Comparison of ENCODE assay signal across 8 mouse cellular contexts in the genomic region with DNA sequence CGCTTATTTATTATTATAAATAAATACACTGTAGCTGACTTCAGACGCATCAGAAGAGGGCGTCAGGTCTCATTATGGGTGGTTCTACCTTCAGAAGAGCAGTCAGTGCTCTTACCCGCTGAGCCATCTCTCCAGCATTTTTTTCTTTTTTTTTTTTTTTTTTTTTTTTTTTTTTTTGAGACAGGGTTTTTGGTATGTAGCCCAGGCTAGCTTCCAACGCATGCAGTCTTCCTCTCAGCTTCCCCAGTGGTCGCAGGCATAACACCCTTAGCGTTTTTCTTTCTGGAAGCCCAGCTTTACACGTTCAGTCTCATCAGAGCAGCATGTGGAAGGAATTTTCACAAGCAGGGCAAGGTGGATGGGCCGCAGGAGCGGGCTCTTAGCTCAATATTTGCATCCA. TPM values are rescaled to one million over a fixed set of nuclear protein-coding genes. Genes with fewer than 3 reads are reported as not detected.
DNase-seq lines count a peak whose midpoint lies in the region; ATAC-seq and TF ChIP-seq lines count a peak whose summit lies in the region.

No protein-coding gene starts in this region.

- no peak overlapping the region for H3K9ac ChIP-seq in liver, embryonic 15.5 days

- H3K4me3 ChIP-seq in gastrocnemius, adult 2 months: peak overlapping the region; percentile 87
- peak overlapping the region; percentile 84 for H3K4me3 ChIP-seq in testis, adult 2 months (ENCODE audit: control insufficient read depth, low read depth, low read length)
- peak overlapping the region; percentile 65; the same call in 1 of the 2 replicates for H3K4me3 ChIP-seq in liver, embryonic 15.5 days (replicated peaks)

- H3K27ac ChIP-seq in gastrocnemius, adult 2 months: no peak overlapping the region
- H3K27ac ChIP-seq in testis, adult 2 months (ENCODE audit: control insufficient read depth, insufficient read depth, low read depth, low read length): no peak overlapping the region
- H3K27ac ChIP-seq in liver, embryonic 15.5 days (replicated peaks): no peak overlapping the region

- H3K27me3 ChIP-seq in testis, adult 2 months (ENCODE audit: control insufficient read depth, insufficient read depth, low read length): no peaks in the 10 kb centered on the region; the same call in 1 of the 2 replicates
- peaks cover 47% of the 10 kb centered on the region for H3K27me3 ChIP-seq in liver, embryonic 15.5 days

- H3K4me2 ChIP-seq in liver, embryonic 15.5 days: peak overlapping the region; percentile 75

- H3K9me3 ChIP-seq in liver, embryonic 15.5 days (replicated peaks): no peaks in the 10 kb centered on the region

- H3K4me1 ChIP-seq in testis, adult 2 months (ENCODE audit: control insufficient read depth, insufficient read depth, low read length): peaks cover 24% of the 10 kb centered on the region
- peaks cover 33% of the 10 kb centered on the region for H3K4me1 ChIP-seq in liver, embryonic 15.5 days (replicated peaks)

- no peak for DNase-seq in gastrocnemius, adult 2 months
- no peak for DNase-seq in gastrocnemius, postnatal 4 days (ENCODE audit: low spot score in 2 of 2)
- no peak for DNase-seq in testis, postnatal 10 days (ENCODE audit: low spot score)
- DNase-seq in right cerebral cortex, postnatal 10 days (ENCODE audit: low spot score in 2 of 2): no peak
- no peak for DNase-seq in left cerebral cortex, adult 9 months (ENCODE audit: low spot score in 2 of 2)

- TF ChIP-seq CTCF in gastrocnemius, adult 2 months (IDR thresholded peaks at IDR 0.05): no peak
- TF ChIP-seq CTCF in testis, adult 2 months (IDR thresholded peaks at IDR 0.05; ENCODE audit: control insufficient read depth, insufficient read depth, insufficient replicate concordance, low read depth, low read length): no peak

- no peak for TF ChIP-seq POLR2A in testis, adult 2 months (IDR thresholded peaks at IDR 0.05; ENCODE audit: control insufficient read depth, low read depth, low read length)

- intact Hi-C loops in gastrocnemius, adult 2 months (cut with DNase I): no loop called here

- ATAC-seq in liver, embryonic 15.5 days (ENCODE audit: insufficient read depth): no peak
- ATAC-seq in granulocyte monocyte progenitor cell, adult 5-6 weeks (replicated peaks; ENCODE audit: poor library complexity, severe bottlenecking): no peak

- H3K36me3 ChIP-seq in testis, adult 2 months (ENCODE audit: control insufficient read depth, insufficient read depth, low read length): no peaks in the 10 kb centered on the region; the same call in 1 of the 2 replicates
- H3K36me3 ChIP-seq in liver, embryonic 15.5 days (replicated peaks): peaks cover 9% of the 10 kb centered on the region; the same call in 1 of the 2 replicates

- WGBS in liver, embryonic 15.5 days (ENCODE audit: insufficient replicate concordance): 31% methylated on average over 10 of the region's 10 CpGs

RNA-seq across cellular contexts. Expression of a gene that starts 0.5 kb away (rescaled TPM):
- 1 to 10 TPM; 3.7 to 4.2 TPM for total RNA-seq in gastrocnemius, adult 2 months (2021)
- total RNA-seq in gastrocnemius, postnatal 4 days (2021): 10 to 100 TPM; 10.7 to 13.0 TPM
- polyA plus RNA-seq in testis, adult 2 months (2012; rRNA removed): 54.7 and 55.3 TPM in 2 replicates
- polyA plus RNA-seq in liver, embryonic 15.5 days (2015; fragmentation: Nextera tagmentation; extraction: Ambion mirVana): 3.3 and 3.8 TPM in 2 replicates
- total RNA-seq in granulocyte monocyte progenitor cell, adult 5-6 weeks (2014; fragmentation: Nextera tagmentation): 6.5 and 7.5 TPM in 2 replicates
- 12.1 and 13.6 TPM in 2 replicates for total RNA-seq in granulocyte monocyte progenitor cell, adult 5-6 weeks (2017)

RNA-seq across cellular contexts. Expression of a gene that starts 2.9 kb away (rescaled TPM):
- total RNA-seq in gastrocnemius, adult 2 months (2021): not detected
- total RNA-seq in gastrocnemius, postnatal 4 days (2021): under 1 TPM; 0.44 to 0.57 TPM
- 51.9 and 52.5 TPM in 2 replicates for polyA plus RNA-seq in testis, adult 2 months (2012; rRNA removed)
- 0.24 TPM in 2 replicates for polyA plus RNA-seq in liver, embryonic 15.5 days (2015; fragmentation: Nextera tagmentation; extraction: Ambion mirVana)
- total RNA-seq in granulocyte monocyte progenitor cell, adult 5-6 weeks (2014; fragmentation: Nextera tagmentation): not detected in 2 replicates
- total RNA-seq in granulocyte monocyte progenitor cell, adult 5-6 weeks (2017): not detected in 2 replicates

RNA-seq across cellular contexts. Expression of a gene that starts 40.5 kb away (rescaled TPM):
- total RNA-seq in gastrocnemius, adult 2 months (2021): 10 to 100 TPM; 37.5 to 44.5 TPM
- 10 to 100 TPM; 39.4 to 48.5 TPM for total RNA-seq in gastrocnemius, postnatal 4 days (2021)
- 29.5 and 30.4 TPM in 2 replicates for polyA plus RNA-seq in testis, adult 2 months (2012; rRNA removed)
- 22.2 and 24.2 TPM in 2 replicates for polyA plus RNA-seq in liver, embryonic 15.5 days (2015; fragmentation: Nextera tagmentation; extraction: Ambion mirVana)
- total RNA-seq in granulocyte monocyte progenitor cell, adult 5-6 weeks (2014; fragmentation: Nextera tagmentation): 38.4 and 42.1 TPM in 2 replicates
- 21.2 and 25.0 TPM in 2 replicates for total RNA-seq in granulocyte monocyte progenitor cell, adult 5-6 weeks (2017)
